Mouse (Mus musculus): ENCODE measurements around the gene Lgalsl. TPM values are rescaled to one million over a fixed set of nuclear protein-coding genes. Genes with fewer than 3 reads are reported as not detected.

Lgalsl gene
- polyA plus RNA-seq, 1 experiment, result 44.1 TPM

GRCm38 (mm10) chr11:20829056-20829686 is 1.7 kb downstream of the Lgalsl start:
- DNase-seq (ENCODE audit: extremely low spot score in 1 of 2, low spot score in 1 of 2), result no peak

- DNase-seq (ENCODE audit: extremely low spot score in 1 of 2, low spot score in 1 of 2), result no peak
Measured at GRCm38 (mm10) chr11:20823961-20824360, 6.9 kb downstream of the Lgalsl start.

- no peak for DNase-seq (ENCODE audit: extremely low spot score in 1 of 2, low spot score in 1 of 2)
Measured at GRCm38 (mm10) chr11:20823301-20823700, 7.6 kb downstream of the Lgalsl start.

GRCm38 (mm10) chr11:20821351-20821750 is 9.5 kb downstream of the Lgalsl start:
- no peak for DNase-seq (ENCODE audit: extremely low spot score in 1 of 2, low spot score in 1 of 2)

- no peak for DNase-seq (ENCODE audit: extremely low spot score in 1 of 2, low spot score in 1 of 2)
Measured at GRCm38 (mm10) chr11:20813901-20814523, 16.8 kb downstream of the Lgalsl start.

GRCm38 (mm10) chr11:20812153-20812887 is 18.5 kb downstream of the Lgalsl start:
- no peak for DNase-seq (ENCODE audit: extremely low spot score in 1 of 2, low spot score in 1 of 2)

- no peak for DNase-seq (ENCODE audit: extremely low spot score in 1 of 2, low spot score in 1 of 2)
Measured at GRCm38 (mm10) chr11:20806659-20807058, 24.2 kb downstream of the Lgalsl start.

GRCm38 (mm10) chr11:20805604-20806249 is 25.1 kb downstream of the Lgalsl start:
- DNase-seq (ENCODE audit: extremely low spot score in 1 of 2, low spot score in 1 of 2), result no peak

- no peak for DNase-seq (ENCODE audit: extremely low spot score in 1 of 2, low spot score in 1 of 2)
Measured at GRCm38 (mm10) chr11:20804416-20804815, 26.4 kb downstream of the Lgalsl start.

- DNase-seq (ENCODE audit: extremely low spot score in 1 of 2, low spot score in 1 of 2), result no peak
Measured at GRCm38 (mm10) chr11:20800277-20801092, 30.4 kb downstream of the Lgalsl start.

- DNase-seq (ENCODE audit: extremely low spot score in 1 of 2, low spot score in 1 of 2), result no peak
Measured at GRCm38 (mm10) chr11:20797841-20798240, 33.0 kb downstream of the Lgalsl start.

- no peak for DNase-seq (ENCODE audit: extremely low spot score in 1 of 2, low spot score in 1 of 2)
Measured at GRCm38 (mm10) chr11:20795466-20795865, 35.4 kb downstream of the Lgalsl start.

GRCm38 (mm10) chr11:20794913-20795254 is 36.0 kb downstream of the Lgalsl start:
- DNase-seq (ENCODE audit: extremely low spot score in 1 of 2, low spot score in 1 of 2), result no peak

- peak; percentile 69 to 94 for DNase-seq (ENCODE audit: extremely low spot score in 1 of 2, low spot score in 1 of 2)
Measured at GRCm38 (mm10) chr11:20794196-20794912, 36.5 kb downstream of the Lgalsl start.

GRCm38 (mm10) chr11:20793676-20794075 is 37.2 kb downstream of the Lgalsl start:
- DNase-seq (ENCODE audit: extremely low spot score in 1 of 2, low spot score in 1 of 2), result no peak

GRCm38 (mm10) chr11:20792667-20793066 is 38.2 kb downstream of the Lgalsl start:
- DNase-seq (ENCODE audit: extremely low spot score in 1 of 2, low spot score in 1 of 2), result no peak

GRCm38 (mm10) chr11:20791334-20791733 is 39.5 kb downstream of the Lgalsl start:
- no peak for DNase-seq (ENCODE audit: extremely low spot score in 1 of 2, low spot score in 1 of 2)

- DNase-seq (ENCODE audit: extremely low spot score in 1 of 2, low spot score in 1 of 2), result no peak
Measured at GRCm38 (mm10) chr11:20789015-20789414, 41.8 kb downstream of the Lgalsl start.

GRCm38 (mm10) chr11:20788070-20788469 is 42.8 kb downstream of the Lgalsl start:
- no peak for DNase-seq (ENCODE audit: extremely low spot score in 1 of 2, low spot score in 1 of 2)

GRCm38 (mm10) chr11:20786191-20786590 is 44.7 kb downstream of the Lgalsl start:
- no peak for DNase-seq (ENCODE audit: extremely low spot score in 1 of 2, low spot score in 1 of 2)

Data from frontal cortex, adult 2 months (tissue).